Comparison of ENCODE assay signal across 10 mouse cellular contexts in the genomic region with DNA sequence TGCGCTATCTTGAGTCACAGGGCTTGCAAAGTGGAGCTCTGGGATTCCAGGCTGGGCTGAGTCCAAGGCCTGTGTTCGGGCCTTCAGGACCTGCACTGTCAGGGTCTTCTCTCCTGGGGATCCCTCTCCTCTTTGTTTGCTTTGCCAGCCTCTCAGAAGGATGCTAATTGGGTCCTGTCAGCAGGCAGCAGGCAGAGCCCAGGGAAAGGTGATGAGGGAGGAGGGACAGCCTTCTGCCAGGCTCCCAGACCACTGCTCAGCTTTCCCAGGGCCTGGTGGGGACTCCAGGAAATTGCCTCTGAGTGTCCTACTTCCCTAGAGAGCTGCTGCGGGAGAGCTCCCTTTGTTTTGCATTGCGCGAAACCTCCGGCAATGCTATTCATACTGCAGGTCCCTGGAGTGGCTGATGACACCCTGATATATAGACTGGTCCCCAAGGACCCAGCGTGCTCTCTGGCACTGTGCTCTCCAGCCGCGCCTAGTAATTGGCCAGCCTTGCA.
DNase-seq lines count a peak whose midpoint lies in the region; ATAC-seq lines count a peak whose summit lies in the region.
"Had no signal": no experiment of that assay in that cellular context is flagged by ENCODE, and none has a peak within 500 bp of the region (broad histone marks: within the 10 kb centered on the region; RNA-seq: fewer than 3 reads in every experiment).

No protein-coding gene starts in this region.

- no peak for ATAC-seq in kidney, embryonic 15.5 days (replicated peaks; ENCODE audit: low FRiP score)
- no peak for ATAC-seq in embryonic facial prominence, embryonic 13.5 days (ENCODE audit: insufficient number of reproducible peaks, insufficient read depth, low FRiP score, low TSS enrichment, low read depth)
- ATAC-seq in hindbrain, embryonic 11.5 days (ENCODE audit: low FRiP score), result peak; percentile 75
- peak; percentile 60 for ATAC-seq in neural tube, embryonic 11.5 days (ENCODE audit: insufficient read depth, low FRiP score, low TSS enrichment)
- no peak for ATAC-seq in activated CD4-positive, CD25-positive, alpha-beta regulatory T cell, adult 4 months
- ATAC-seq in liver, embryonic 11.5 days (replicated peaks; ENCODE audit: low FRiP score), result no peak

- H3K4me3 ChIP-seq in kidney, embryonic 15.5 days (replicated peaks), result no peak overlapping the region
- H3K4me3 ChIP-seq in embryonic facial prominence, embryonic 13.5 days, result no peak overlapping the region
- H3K4me3 ChIP-seq in hindbrain, embryonic 11.5 days (ENCODE audit: low read depth, low read length), result no peak overlapping the region
- no peak overlapping the region for H3K4me3 ChIP-seq in neural tube, embryonic 11.5 days (ENCODE audit: low read depth, low read length)
- H3K4me3 ChIP-seq in liver, embryonic 11.5 days (ENCODE audit: low read depth, low read length), result no peak overlapping the region
- H3K4me3 ChIP-seq: erythroblast, embryonic 14.5 days had no signal

- no peak overlapping the region for H3K9ac ChIP-seq in kidney, embryonic 15.5 days
- H3K9ac ChIP-seq in embryonic facial prominence, embryonic 13.5 days, result 0 out of 2 replicates have a peak overlapping the region, but pooled peaks have one; percentile 8
- no peak overlapping the region for H3K9ac ChIP-seq in hindbrain, embryonic 11.5 days (ENCODE audit: low read depth, low read length)
- H3K9ac ChIP-seq in neural tube, embryonic 11.5 days (ENCODE audit: low read length), result no peak overlapping the region
- no peak overlapping the region for H3K9ac ChIP-seq in liver, embryonic 11.5 days (ENCODE audit: low read depth, low read length)

- peaks cover 43% of the 10 kb centered on the region for H3K4me1 ChIP-seq in kidney, embryonic 15.5 days
- peaks cover 57% of the 10 kb centered on the region for H3K4me1 ChIP-seq in embryonic facial prominence, embryonic 13.5 days
- peaks cover 7% of the 10 kb centered on the region; the same call in 1 of the 2 replicates for H3K4me1 ChIP-seq in hindbrain, embryonic 11.5 days (replicated peaks; ENCODE audit: control insufficient read depth, insufficient read depth, low read length)
- H3K4me1 ChIP-seq in neural tube, embryonic 11.5 days (ENCODE audit: control insufficient read depth, insufficient read depth, low read length), result peaks cover 18% of the 10 kb centered on the region
- H3K4me1 ChIP-seq in liver, embryonic 11.5 days (replicated peaks; ENCODE audit: control insufficient read depth, insufficient read depth, low read length), result peaks cover 14% of the 10 kb centered on the region

- peaks cover 37% of the 10 kb centered on the region for H3K27me3 ChIP-seq in kidney, embryonic 15.5 days
- peaks cover 48% of the 10 kb centered on the region for H3K27me3 ChIP-seq in embryonic facial prominence, embryonic 13.5 days
- H3K27me3 ChIP-seq in hindbrain, embryonic 11.5 days (ENCODE audit: control insufficient read depth, insufficient read depth, low read length), result peaks cover 4% of the 10 kb centered on the region; the same call in 1 of the 2 replicates
- H3K27me3 ChIP-seq in neural tube, embryonic 11.5 days (ENCODE audit: control insufficient read depth, insufficient read depth, low read length), result no peaks in the 10 kb centered on the region; the same call in 1 of the 2 replicates
- H3K27me3 ChIP-seq in liver, embryonic 11.5 days (replicated peaks; ENCODE audit: control insufficient read depth, insufficient read depth, low read length), result peaks cover 39% of the 10 kb centered on the region

- peak; percentile 21 for DNase-seq in kidney, adult 9 months
- DNase-seq in hindbrain, embryonic 11.5 days (ENCODE audit: low spot score), result peak; percentile 58
- DNase-seq in neural tube, embryonic 11.5 days (ENCODE audit: low spot score), result peak; percentile 47
- no peak for DNase-seq in liver, embryonic 11.5 days (ENCODE audit: low spot score)
- DNase-seq: thymus, postnatal 36 days had no signal

- H3K9me3 ChIP-seq in kidney, embryonic 15.5 days (replicated peaks), result no peaks in the 10 kb centered on the region
- no peaks in the 10 kb centered on the region for H3K9me3 ChIP-seq in embryonic facial prominence, embryonic 13.5 days
- no peaks in the 10 kb centered on the region for H3K9me3 ChIP-seq in hindbrain, embryonic 11.5 days (ENCODE audit: control insufficient read depth, low read length)
- H3K9me3 ChIP-seq in neural tube, embryonic 11.5 days (ENCODE audit: control insufficient read depth, low read length), result no peaks in the 10 kb centered on the region
- H3K9me3 ChIP-seq in liver, embryonic 11.5 days (ENCODE audit: control insufficient read depth, low read length), result no peaks in the 10 kb centered on the region
- H3K9me3 ChIP-seq: megakaryocyte, embryonic 14.5 days had no signal

- H3K36me3 ChIP-seq in kidney, embryonic 15.5 days, result no peaks in the 10 kb centered on the region
- H3K36me3 ChIP-seq in embryonic facial prominence, embryonic 13.5 days, result no peaks in the 10 kb centered on the region
- no peaks in the 10 kb centered on the region for H3K36me3 ChIP-seq in hindbrain, embryonic 11.5 days (ENCODE audit: control insufficient read depth, insufficient read depth, low read length)
- H3K36me3 ChIP-seq in neural tube, embryonic 11.5 days (ENCODE audit: control insufficient read depth, insufficient read depth, low read length), result no peaks in the 10 kb centered on the region
- H3K36me3 ChIP-seq in liver, embryonic 11.5 days (ENCODE audit: control insufficient read depth, insufficient read depth, low read length), result no peaks in the 10 kb centered on the region

- WGBS in kidney, embryonic 15.5 days, result 22% methylated on average over 9 of the region's 9 CpGs
- 24% methylated on average over 9 of the region's 9 CpGs for WGBS in embryonic facial prominence, embryonic 13.5 days
- WGBS in hindbrain, embryonic 11.5 days, result 8% methylated on average over 9 of the region's 9 CpGs
- 9% methylated on average over 9 of the region's 9 CpGs for WGBS in neural tube, embryonic 11.5 days
- 37% methylated on average over 9 of the region's 9 CpGs for WGBS in liver, embryonic 11.5 days

- H3K27ac ChIP-seq in kidney, embryonic 15.5 days, result no peak overlapping the region
- no peak overlapping the region for H3K27ac ChIP-seq in embryonic facial prominence, embryonic 13.5 days
- peak overlapping the region; percentile 39; the same call in 1 of the 2 replicates for H3K27ac ChIP-seq in hindbrain, embryonic 11.5 days (ENCODE audit: low read depth, low read length)
- 0 out of 2 replicates have a peak overlapping the region, but pooled peaks have one; percentile 21 for H3K27ac ChIP-seq in neural tube, embryonic 11.5 days (ENCODE audit: low read depth, low read length)
- no peak overlapping the region for H3K27ac ChIP-seq in liver, embryonic 11.5 days (ENCODE audit: low read depth, low read length)

- H3K4me2 ChIP-seq in kidney, embryonic 15.5 days, result no peak overlapping the region; the same call in 1 of the 2 replicates
- H3K4me2 ChIP-seq in embryonic facial prominence, embryonic 13.5 days, result peak overlapping the region; percentile 43; the same call in 1 of the 2 replicates
- H3K4me2 ChIP-seq in hindbrain, embryonic 11.5 days (replicated peaks; ENCODE audit: low read depth, low read length), result no peak overlapping the region
- H3K4me2 ChIP-seq in neural tube, embryonic 11.5 days (ENCODE audit: low read depth), result no peak overlapping the region
- H3K4me2 ChIP-seq in liver, embryonic 11.5 days, result no peak overlapping the region

Comparison
In these comparisons a context has a peak if more than half of its experiments do, and no peak if none do; other contexts are left out.
1. ATAC-seq: peak in hindbrain, embryonic 11.5 days (single experiment) and neural tube, embryonic 11.5 days (single experiment); none in kidney, embryonic 15.5 days (single experiment), embryonic facial prominence, embryonic 13.5 days (single experiment), activated CD4-positive, CD25-positive, alpha-beta regulatory T cell, adult 4 months (single experiment) and liver, embryonic 11.5 days (single experiment).
2. H3K27ac ChIP-seq: peak in hindbrain, embryonic 11.5 days (single experiment) and neural tube, embryonic 11.5 days (single experiment); none in kidney, embryonic 15.5 days (single experiment), embryonic facial prominence, embryonic 13.5 days (single experiment) and liver, embryonic 11.5 days (single experiment).